Mouse (Mus musculus) midbrain, postnatal 0 days (tissue): Measurements from ENCODE around the gene Atat1. TPM values are rescaled to one million over a fixed set of nuclear protein-coding genes. Genes with fewer than 3 reads are reported as not detected.
A peak's percentile ranks its signal among the peaks of the same experiment; 100 is the strongest.

Source experiments
- ATAC-seq: fragments of 200-750 bp; cut with Nextera tagmentation; 2 replicates; pipeline ENCODE4 v1.8.0; 2017; ENCODE audit warnings: moderate number of reproducible peaks, mild to moderate bottlenecking, moderate TSS enrichment, moderate library complexity; ENCODE audit not compliant: low FRiP score
- DNase-seq: peaks from one replicate; pipeline ENCODE4 v3.0.0-alpha.2; 2015; ENCODE audit warnings: low spot score
- H3K27ac ChIP-seq: fragments of 300-500 bp; sonication (generic); 2 replicates; pipeline ENCODE4 v1.5.1; 2014; ENCODE audit warnings: low read depth, mild to moderate bottlenecking, low read length, mixed read lengths
- H3K27me3 ChIP-seq: fragments of 300-500 bp; sonication (generic); 2 replicates; pipeline ENCODE4 v1.6.1; 2014; ENCODE audit warnings: low read length, control low read depth, mixed read lengths; ENCODE audit not compliant: insufficient read depth
- H3K36me3 ChIP-seq: fragments of 300-500 bp; sonication (generic); 2 replicates; pipeline ENCODE4 v1.6.1; 2014; ENCODE audit warnings: low read length, control low read depth, mixed read lengths; ENCODE audit not compliant: insufficient read depth
- H3K4me1 ChIP-seq: fragments of 300-500 bp; sonication (generic); 2 replicates; pipeline ENCODE4 v1.6.1; 2014; ENCODE audit warnings: mild to moderate bottlenecking, control low read depth, antibody characterized with exemption, low read length, mixed read lengths; ENCODE audit not compliant: insufficient read depth
- H3K4me2 ChIP-seq: fragments of 300-500 bp; sonication (generic); 2 replicates; pipeline ENCODE4 v1.6.1; 2014; ENCODE audit warnings: low read depth, mild to moderate bottlenecking, low read length, mixed read lengths; ENCODE audit not compliant: poor library complexity, severe bottlenecking
- H3K4me3 ChIP-seq: fragments of 300-500 bp; sonication (generic); 2 replicates; pipeline ENCODE4 v1.5.1; 2014; ENCODE audit warnings: low read depth, mild to moderate bottlenecking, low read length, moderate library complexity
- H3K9ac ChIP-seq: fragments of 300-500 bp; sonication (generic); replicated peaks from 2 replicates; pipeline ENCODE4 v1.6.1; 2014; ENCODE audit warnings: mild to moderate bottlenecking, low read length, moderate library complexity, mixed read lengths; ENCODE audit not compliant: poor library complexity, severe bottlenecking
- H3K9me3 ChIP-seq: fragments of 300-500 bp; sonication (generic); 2 replicates; pipeline ENCODE4 v1.6.1; 2016; ENCODE audit warnings: low read length, control low read depth
- CTCF ChIP-seq: IDR thresholded peaks from 2 replicates; pipeline ENCODE4 v1.5.1; 2016; ENCODE audit warnings: antibody characterized with exemption, mild to moderate bottlenecking
- WGBS: fragments of 180-500 bp; shearing (Covaris S2); extraction: QIAGEN DNeasy Blood & Tissue Kit; methylation state at CpG from one replicate; pipeline ENCODE4 v1.1.7; 2014; 5-methylcytosine and 5-hydroxymethylcytosine counted together
- polyA plus RNA-seq: library from polyadenylated mRNA; unstranded; fragments of >200 nt; fragmentation: Nextera tagmentation; extraction: Ambion mirVana; gene quantifications from 2 replicates; pipeline ENCODE4 v1.2.1, GENCODE M21; 2015
- total RNA-seq: library from RNA; depleted of rRNA; stranded (reverse); fragments of >200 nt; gene quantifications from 2 replicates; pipeline ENCODE4 v1.2.3, GENCODE M21; 2014

Gene Atat1
- total and polyA plus RNA-seq, 2 experiments from 2014 or later = 216 to 326 TPM

- WGBS = under 1% methylated on average over 60 of the region's 86 CpGs
- 0 out of 2 replicates have a peak, but pooled peaks cover 3% of the 10 kb centered on the region for H3K4me1 ChIP-seq
- no peaks in the 10 kb centered on the region for H3K9me3 ChIP-seq
- H3K4me3 ChIP-seq = peak within 1 kb of the TSS; percentile 85
- H3K27me3 ChIP-seq = no peaks in the 10 kb centered on the region
- H3K9ac ChIP-seq = peak within 1 kb of the TSS; percentile 90
- peaks cover 39% of the 10 kb centered on the region for H3K36me3 ChIP-seq
- H3K27ac ChIP-seq = peak within 1 kb of the TSS; percentile 94
- peak; percentile 92 for ATAC-seq
- H3K4me2 ChIP-seq = peak within 1 kb of the TSS; percentile 98
- TF ChIP-seq CTCF = no peak
- DNase-seq = peak; percentile 96
These were observed 12.9 kb downstream of the Atat1 start, which contains the start of gene 2310061I04Rik for GRCm38 (mm10) chr17:35896781-35897643. TSS of gene 2310061I04Rik (minus strand) at chr17:35897431.

- Histone ChIP-seq H3K36me3 (peaks cover 80% of the 10 kb centered on the region), H3K4me1 (no peaks in the 10 kb centered on the region), H3K9me3 (no peaks in the 10 kb centered on the region), H3K27me3 (no peaks in the 10 kb centered on the region), H3K27ac (no peak overlapping the region), H3K9ac (no peak overlapping the region), H3K4me3 (no peak overlapping the region), H3K4me2 (no peak overlapping the region)
- no peak for TF ChIP-seq CTCF
- DNase-seq (no peak), ATAC-seq (no peak)
- 76% methylated on average over 14 of the region's 17 CpGs for WGBS
These were observed 22.1 kb downstream of the Atat1 start for GRCm38 (mm10) chr17:35887725-35888124.

- 98% methylated on average over 14 of the region's 14 CpGs for WGBS
- Histone ChIP-seq H3K36me3 (peaks cover 65% of the 10 kb centered on the region), H3K27me3 (no peaks in the 10 kb centered on the region), H3K4me3 (no peak overlapping the region), H3K27ac (no peak overlapping the region), H3K9me3 (no peaks in the 10 kb centered on the region), H3K9ac (no peak overlapping the region), H3K4me1 (peaks cover 3% of the 10 kb centered on the region; the same call in 1 of the 2 replicates), H3K4me2 (no peak overlapping the region)
- no peak for ATAC-seq
- TF ChIP-seq CTCF = no peak
- DNase-seq = no peak
These were observed 26.1 kb downstream of the Atat1 start for GRCm38 (mm10) chr17:35883777-35884176.

- Histone ChIP-seq H3K9ac (no peak overlapping the region), H3K4me3 (no peak overlapping the region), H3K9me3 (no peaks in the 10 kb centered on the region), H3K27me3 (no peaks in the 10 kb centered on the region), H3K36me3 (peaks cover 57% of the 10 kb centered on the region), H3K4me2 (no peak overlapping the region), H3K4me1 (peaks cover 3% of the 10 kb centered on the region; the same call in 1 of the 2 replicates), H3K27ac (no peak overlapping the region)
- no peak for TF ChIP-seq CTCF
- no peak for ATAC-seq
- DNase-seq = no peak
- WGBS = 95% methylated on average over 17 of the region's 17 CpGs
These were observed 27.0 kb downstream of the Atat1 start for GRCm38 (mm10) chr17:35882924-35883323.

- peak; percentile 90 for ATAC-seq
- DNase-seq = peak; percentile 97
These were observed 30.4 kb downstream of the Atat1 start, which contains the start of gene Dhx16 for GRCm38 (mm10) chr17:35879245-35880057. TSS of gene Dhx16 (plus strand) at chr17:35879819.

More at GRCm38 (mm10) chr17:35879245-35880057, 30.4 kb downstream of the Atat1 start, which contains the start of gene Dhx16:
- Histone ChIP-seq H3K36me3 (peaks cover 36% of the 10 kb centered on the region), H3K27ac (peak within 1 kb of the TSS; percentile 74), H3K4me3 (peak within 1 kb of the TSS; percentile 93), H3K4me2 (peak within 1 kb of the TSS; percentile 64), H3K9me3 (no peaks in the 10 kb centered on the region), H3K4me1 (peaks cover 3% of the 10 kb centered on the region; the same call in 1 of the 2 replicates), H3K9ac (peak within 1 kb of the TSS; percentile 89), H3K27me3 (no peaks in the 10 kb centered on the region)
- WGBS = 6% methylated on average over 66 of the region's 66 CpGs
- peak; percentile 91 for TF ChIP-seq CTCF
